Mouse (Mus musculus): Measurements from ENCODE around the gene Pelp1. TPM values are rescaled to one million over a fixed set of nuclear protein-coding genes. Genes with fewer than 3 reads are reported as not detected.
"Not testable (repeated sequence)": the region's sequence is repeated elsewhere in the genome, so short reads cannot be mapped to it uniquely, and the experiment has no call there.

Pelp1 gene
- polyA plus RNA-seq, 1 experiment from 2014 or later, result 38.2 TPM

DNA sequence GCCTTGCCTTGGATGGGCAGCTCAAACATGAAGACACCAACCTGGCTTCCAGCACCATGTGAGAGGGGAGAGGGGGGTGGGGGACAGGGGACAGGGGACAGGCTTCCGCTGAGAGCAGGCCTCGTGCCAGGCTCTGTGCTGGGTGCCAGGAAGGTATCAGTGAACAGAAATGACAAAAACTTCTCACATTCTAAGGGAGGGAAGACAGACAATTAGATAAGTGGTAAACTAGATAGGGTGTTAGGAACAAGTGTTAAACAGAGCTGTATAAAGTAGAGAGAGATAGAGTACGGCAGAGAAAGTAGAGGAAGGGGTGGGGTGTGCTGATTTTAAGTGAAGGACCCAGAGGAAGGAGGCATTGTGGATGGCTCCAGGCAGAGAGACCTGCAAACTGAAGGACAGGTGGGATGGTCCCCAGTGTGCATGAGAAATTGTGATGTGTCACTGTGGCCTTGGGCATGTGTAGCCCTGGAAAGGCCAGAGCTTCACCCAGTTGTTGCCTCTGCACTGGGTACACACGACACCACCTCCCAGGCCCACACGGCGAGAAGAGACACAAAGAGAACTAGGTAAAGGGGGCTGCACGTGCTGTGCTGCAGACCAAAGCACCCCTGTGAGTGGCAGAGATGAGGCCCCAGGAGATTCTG is 29.0 kb upstream of the Pelp1 start:
- no peak overlapping the region for H3K27ac ChIP-seq
- H3K4me3 ChIP-seq, result no peak overlapping the region
- H3K36me3 ChIP-seq, result peaks cover 62% of the 10 kb centered on the region
- peaks cover 12% of the 10 kb centered on the region for H3K4me1 ChIP-seq
- no peak overlapping the region for H3K9ac ChIP-seq
- 93% methylated on average over 7 of the region's 7 CpGs for WGBS
- H3K27me3 ChIP-seq (replicated peaks), result no peaks in the 10 kb centered on the region
- H3K4me2 ChIP-seq (replicated peaks), result no peak overlapping the region
- no peak for ATAC-seq (ENCODE audit: low FRiP score, low read depth)
- no peaks in the 10 kb centered on the region for H3K9me3 ChIP-seq

- H3K4me3 ChIP-seq, result no peak overlapping the region
- H3K9me3 ChIP-seq, result no peaks in the 10 kb centered on the region
- no peak overlapping the region for H3K4me2 ChIP-seq (replicated peaks)
- no peak overlapping the region for H3K27ac ChIP-seq
- ATAC-seq (ENCODE audit: low FRiP score, low read depth), result no peak
- H3K4me1 ChIP-seq, result peaks cover 22% of the 10 kb centered on the region
- H3K27me3 ChIP-seq (replicated peaks), result no peaks in the 10 kb centered on the region
- no peak overlapping the region for H3K9ac ChIP-seq
- 86% methylated on average over 6 of the region's 6 CpGs for WGBS
- H3K36me3 ChIP-seq, result peaks cover 61% of the 10 kb centered on the region
Measured at GRCm38 (mm10) chr11:70437426-70437825, 27.6 kb upstream of the Pelp1 start.

- Histone ChIP-seq H3K9me3 (no peaks in the 10 kb centered on the region), H3K27me3 (replicated peaks) (no peaks in the 10 kb centered on the region), H3K36me3 (peaks cover 46% of the 10 kb centered on the region), H3K4me3 (no peak overlapping the region), H3K27ac (no peak overlapping the region), H3K9ac (no peak overlapping the region), H3K4me1 (peaks cover 22% of the 10 kb centered on the region), H3K4me2 (replicated peaks) (no peak overlapping the region)
- WGBS, result 76% methylated on average over 5 of the region's 5 CpGs
- ATAC-seq (ENCODE audit: low FRiP score, low read depth), result no peak
Measured at GRCm38 (mm10) chr11:70435476-70435875, 25.6 kb upstream of the Pelp1 start.

DNA sequence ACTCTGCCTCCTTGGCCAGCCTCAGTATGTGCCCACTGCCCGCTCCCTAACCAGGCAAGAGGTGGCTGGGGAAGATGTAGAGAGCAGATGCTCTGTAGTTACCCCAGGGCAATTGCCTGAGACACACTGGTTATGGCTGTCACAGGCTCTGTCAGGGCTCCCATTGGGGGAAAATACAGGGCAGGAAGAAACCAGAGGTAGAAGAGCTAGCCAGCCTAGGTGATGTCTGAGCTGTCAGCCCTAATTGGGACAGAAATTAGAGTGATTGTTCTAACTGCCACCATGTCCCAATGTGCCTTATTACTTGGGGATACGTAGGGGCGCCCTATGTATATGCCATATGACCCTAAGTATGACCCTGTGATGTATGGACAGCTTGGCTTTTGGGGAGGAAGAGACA is 24.1 kb upstream of the Pelp1 start:
- H3K4me1 ChIP-seq, result peaks cover 22% of the 10 kb centered on the region
- no peak for ATAC-seq (ENCODE audit: low FRiP score, low read depth)
- H3K36me3 ChIP-seq, result peaks cover 31% of the 10 kb centered on the region
- peak overlapping the region; percentile 74 for H3K4me2 ChIP-seq (replicated peaks)
- peak overlapping the region; percentile 2; the same call in 1 of the 2 replicates for H3K4me3 ChIP-seq
- H3K9ac ChIP-seq, result peak overlapping the region; percentile 64; the same call in 1 of the 2 replicates
- no peaks in the 10 kb centered on the region for H3K9me3 ChIP-seq
- H3K27ac ChIP-seq, result no peak overlapping the region
- WGBS, result 98% methylated on average over 3 of the region's 3 CpGs
- no peaks in the 10 kb centered on the region for H3K27me3 ChIP-seq (replicated peaks)

DNA sequence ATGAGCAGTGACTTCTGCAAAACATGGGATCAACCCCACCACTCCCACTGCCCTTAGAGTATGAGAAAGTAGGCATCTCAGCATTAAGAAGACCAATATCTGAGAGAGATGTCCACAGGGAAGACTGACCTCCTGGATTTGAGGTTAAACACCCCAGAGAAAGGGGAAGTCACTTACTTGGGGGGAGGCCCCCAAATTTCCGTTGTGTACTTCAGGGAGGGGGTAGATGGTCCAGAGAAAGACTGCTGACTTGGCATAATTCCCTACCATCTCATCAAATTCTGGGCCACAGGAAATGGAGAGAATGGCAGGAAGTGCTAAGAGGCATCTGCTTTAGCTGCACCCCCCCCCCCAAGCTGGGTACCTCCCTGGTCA is 23.7 kb upstream of the Pelp1 start:
- Histone ChIP-seq H3K27ac (no peak overlapping the region), H3K36me3 (peaks cover 27% of the 10 kb centered on the region), H3K9me3 (no peaks in the 10 kb centered on the region), H3K27me3 (replicated peaks) (no peaks in the 10 kb centered on the region), H3K4me3 (peak overlapping the region; percentile 2; the same call in 1 of the 2 replicates), H3K4me2 (replicated peaks) (peak overlapping the region; percentile 74), H3K4me1 (peaks cover 22% of the 10 kb centered on the region), H3K9ac (peak overlapping the region; percentile 64; the same call in 1 of the 2 replicates)
- WGBS, result 61% methylated on average over 1 of the region's 1 CpGs
- no peak for ATAC-seq (ENCODE audit: low FRiP score, low read depth)

DNA sequence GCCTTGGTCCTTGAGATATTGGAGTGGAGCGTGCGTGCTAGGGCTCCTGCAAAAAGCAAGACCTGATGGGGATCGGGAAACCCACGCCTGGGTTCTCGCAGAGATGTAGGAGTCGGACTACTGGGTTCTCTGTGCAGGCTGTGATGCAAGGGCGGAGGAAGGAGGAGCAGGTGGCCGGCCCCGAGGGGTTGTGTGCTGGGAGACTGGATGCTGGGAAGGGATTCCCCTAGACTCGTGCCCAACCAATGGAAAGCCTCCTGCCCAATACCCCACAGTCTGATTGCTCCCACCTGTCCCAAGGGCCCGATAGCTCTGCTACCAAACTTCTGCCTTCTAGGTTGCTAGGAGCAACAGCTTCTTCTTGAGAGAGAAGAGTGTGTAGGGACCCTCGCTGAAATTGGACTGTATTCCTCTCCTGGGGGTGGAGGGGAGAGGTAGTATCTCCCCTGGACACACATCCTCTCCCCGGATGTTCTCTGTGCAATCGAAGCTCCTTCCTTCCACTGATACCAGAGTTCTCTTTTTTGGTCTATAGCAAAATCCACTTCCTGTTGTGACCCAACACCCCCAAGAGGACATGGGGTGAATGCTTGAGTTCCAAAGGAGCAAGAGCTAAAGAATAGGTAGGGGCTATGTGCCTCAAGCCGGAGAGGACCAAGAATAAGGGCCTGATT is 23.2 kb upstream of the Pelp1 start:
- H3K27ac ChIP-seq, result peak overlapping the region; percentile 71
- peak overlapping the region; percentile 75 for H3K4me3 ChIP-seq
- 9% methylated on average over 15 of the region's 15 CpGs for WGBS
- H3K36me3 ChIP-seq, result peaks cover 22% of the 10 kb centered on the region
- peaks cover 22% of the 10 kb centered on the region for H3K4me1 ChIP-seq
- H3K4me2 ChIP-seq (replicated peaks), result peak overlapping the region; percentile 74
- ATAC-seq (ENCODE audit: low FRiP score, low read depth), result peak; percentile 60
- no peaks in the 10 kb centered on the region for H3K27me3 ChIP-seq (replicated peaks)
- peak overlapping the region; percentile 64 for H3K9ac ChIP-seq
- no peaks in the 10 kb centered on the region for H3K9me3 ChIP-seq

GRCm38 (mm10) chr11:70432048-70432894 is 22.4 kb upstream of the Pelp1 start, which contains the start of gene Arrb2:
Gene Arrb2 (plus strand): TSS chr11:70432635.
- Histone ChIP-seq H3K9me3 (no peaks in the 10 kb centered on the region), H3K4me1 (peaks cover 22% of the 10 kb centered on the region), H3K4me3 (peak within 1 kb of the TSS; percentile 75), H3K9ac (peak within 1 kb of the TSS; percentile 64), H3K36me3 (peaks cover 15% of the 10 kb centered on the region), H3K27ac (peak within 1 kb of the TSS; percentile 71), H3K27me3 (replicated peaks) (no peaks in the 10 kb centered on the region), H3K4me2 (replicated peaks) (peak within 1 kb of the TSS; percentile 74)
- ATAC-seq (ENCODE audit: low FRiP score, low read depth), result peak; percentile 92
- WGBS, result under 1% methylated on average over 75 of the region's 75 CpGs

DNA sequence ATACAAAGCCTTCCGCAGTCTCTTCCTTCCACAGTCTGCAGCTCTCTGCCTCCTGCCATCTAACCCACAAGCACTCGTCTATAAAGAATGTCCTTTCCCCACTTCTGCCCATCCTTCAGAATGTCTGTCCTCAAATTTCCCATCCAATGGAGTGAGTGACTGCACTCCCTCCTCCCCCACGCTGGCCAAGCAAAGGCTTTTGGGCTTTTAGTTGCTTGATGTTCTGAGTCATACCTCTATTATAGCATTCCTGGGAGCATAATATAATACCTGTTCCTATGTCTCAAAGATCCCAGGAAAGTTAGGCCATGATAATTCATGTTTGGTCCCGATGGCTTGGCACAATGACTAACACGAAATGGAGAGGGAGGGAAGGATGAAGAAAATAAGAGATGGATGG is 21.7 kb upstream of the Pelp1 start:
- Histone ChIP-seq H3K4me2 (replicated peaks) (peak overlapping the region; percentile 74), H3K4me3 (no peak overlapping the region), H3K9me3 (no peaks in the 10 kb centered on the region), H3K9ac (no peak overlapping the region), H3K36me3 (peaks cover 8% of the 10 kb centered on the region), H3K4me1 (peaks cover 22% of the 10 kb centered on the region), H3K27me3 (replicated peaks) (no peaks in the 10 kb centered on the region), H3K27ac (no peak overlapping the region)
- ATAC-seq (ENCODE audit: low FRiP score, low read depth), result no peak
- WGBS, result 32% methylated on average over 5 of the region's 5 CpGs

DNA sequence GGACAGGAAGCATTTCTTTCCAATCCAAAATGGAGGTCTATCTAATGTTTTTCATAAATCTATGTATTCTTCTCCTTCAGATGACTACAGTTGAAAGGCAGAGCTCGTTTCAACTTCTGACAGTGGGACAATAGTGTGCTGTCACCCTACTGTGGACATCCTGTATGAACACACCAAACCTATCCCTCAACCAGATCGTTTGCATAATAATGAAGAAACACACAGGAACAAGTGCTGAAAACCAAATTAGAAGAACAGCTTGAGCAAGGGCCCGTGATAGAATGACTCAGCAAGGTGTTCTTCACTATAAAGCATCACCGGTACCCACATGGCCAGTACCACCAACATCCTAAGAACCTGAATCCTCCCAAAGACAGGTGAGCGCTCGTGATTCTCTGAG is 16.8 kb upstream of the Pelp1 start:
- WGBS, result 75% methylated on average over 6 of the region's 6 CpGs
- H3K4me1 ChIP-seq, result not testable (repeated sequence)

GRCm38 (mm10) chr11:70419486-70419885 is 9.7 kb upstream of the Pelp1 start:
- no peaks in the 10 kb centered on the region for H3K4me1 ChIP-seq
- no peaks in the 10 kb centered on the region for H3K27me3 ChIP-seq (replicated peaks)
- no peak overlapping the region for H3K4me3 ChIP-seq
- 74% methylated on average over 5 of the region's 5 CpGs for WGBS
- ATAC-seq (ENCODE audit: low FRiP score, low read depth), result no peak
- no peak overlapping the region for H3K27ac ChIP-seq
- H3K36me3 ChIP-seq, result no peaks in the 10 kb centered on the region
- H3K4me2 ChIP-seq (replicated peaks), result no peak overlapping the region
- no peak overlapping the region for H3K9ac ChIP-seq
- no peaks in the 10 kb centered on the region for H3K9me3 ChIP-seq

More for the DNA sequence above, 16.8 kb upstream of the Pelp1 start:
- H3K4me3 ChIP-seq; H3K9me3 ChIP-seq; H3K4me2 ChIP-seq (replicated peaks); H3K27ac ChIP-seq; H3K27me3 ChIP-seq (replicated peaks); H3K9ac ChIP-seq; ATAC-seq (ENCODE audit: low FRiP score, low read depth); H3K36me3 ChIP-seq: not testable (repeated sequence)

- no peak overlapping the region for H3K4me2 ChIP-seq (replicated peaks)
- no peaks in the 10 kb centered on the region for H3K36me3 ChIP-seq
- H3K4me1 ChIP-seq, result no peaks in the 10 kb centered on the region
- H3K27ac ChIP-seq, result no peak overlapping the region
- no peak for ATAC-seq (ENCODE audit: low FRiP score, low read depth)
- no peaks in the 10 kb centered on the region for H3K27me3 ChIP-seq (replicated peaks)
- H3K9ac ChIP-seq, result no peak overlapping the region
- WGBS, result 67% methylated on average over 4 of the region's 4 CpGs
- H3K9me3 ChIP-seq, result no peaks in the 10 kb centered on the region
- no peak overlapping the region for H3K4me3 ChIP-seq
Measured at GRCm38 (mm10) chr11:70418199-70418598, 8.4 kb upstream of the Pelp1 start.

GRCm38 (mm10) chr11:70413961-70414360 is 4.1 kb upstream of the Pelp1 start:
- Histone ChIP-seq H3K27me3 (replicated peaks) (no peaks in the 10 kb centered on the region), H3K4me3 (no peak overlapping the region), H3K27ac (no peak overlapping the region), H3K9me3 (no peaks in the 10 kb centered on the region), H3K4me1 (peaks cover 3% of the 10 kb centered on the region), H3K4me2 (replicated peaks) (no peak overlapping the region), H3K9ac (no peak overlapping the region), H3K36me3 (no peaks in the 10 kb centered on the region)
- no peak for ATAC-seq (ENCODE audit: low FRiP score, low read depth)
- WGBS, result 8% methylated on average over 3 of the region's 3 CpGs
